Mouse (Mus musculus) testis, adult 2 months (tissue): ENCODE measurements at regions not wholly inside any gene's neighbourhood (a gene's known extent, or its start where the extent isn't known, plus 50 kb on each side); places are given as distances from the start of the nearest gene placed in this dataset.

Experiments
- CTCF ChIP-seq: fragments of 200-500 bp; IDR thresholded peaks from 2 replicates; pipeline ENCODE4 v1.5.1; 2012; ENCODE audit warnings: low read depth, mild to moderate bottlenecking, inconsistent platforms, low read length, moderate library complexity; ENCODE audit not compliant: control insufficient read depth, insufficient read depth, insufficient replicate concordance
- POLR2A ChIP-seq: fragments of 200-500 bp; IDR thresholded peaks from 2 replicates; pipeline ENCODE4 v1.6.1; 2012; ENCODE audit warnings: low read depth, mild to moderate bottlenecking, inconsistent platforms, low read length, moderate library complexity; ENCODE audit not compliant: control insufficient read depth

- TF ChIP-seq CTCF, result no peak
- TF ChIP-seq POLR2A, result no peak
Measured at GRCm38 (mm10) chr1:73726658-73727057, 397.6 kb downstream of the Tns1 start.
